Mouse (Mus musculus) myocyte (in vitro differentiated cells): ENCODE results near the gene Jakmip3.

Source experiments
- MYOD1 ChIP-seq, 3 experiments: IDR thresholded peaks; one replicate each; pipeline ENCODE4 v1.6.1; 2011; ENCODE audit warnings: control low read depth in 2 of 3, low read depth in 2 of 3, mild to moderate bottlenecking in 2 of 3, moderate library complexity in 1 of 3; ENCODE audit not compliant: insufficient read length in 2 of 3, control insufficient read depth in 1 of 3
- MYOG ChIP-seq, 3 experiments: IDR thresholded peaks; one replicate each; pipeline ENCODE4 v1.6.1; 2011; ENCODE audit warnings: control low read depth in 2 of 3, low read depth in 2 of 3, mild to moderate bottlenecking in 2 of 3; ENCODE audit not compliant: insufficient read length in 2 of 3, control insufficient read depth in 1 of 3, insufficient read depth in 1 of 3
- POLR2A ChIP-seq: IDR thresholded peaks from one replicate; pipeline ENCODE4 v1.6.1; 2011; ENCODE audit warnings: low read depth, mild to moderate bottlenecking, control low read depth, moderate library complexity; ENCODE audit not compliant: insufficient read length
- SRF ChIP-seq: IDR thresholded peaks from one replicate; pipeline ENCODE4 v1.6.1; 2011; ENCODE audit warnings: low read depth; ENCODE audit not compliant: control insufficient read depth, insufficient read length
- USF1 ChIP-seq: IDR thresholded peaks from one replicate; pipeline ENCODE4 v1.6.1; 2011; ENCODE audit warnings: low read depth, mild to moderate bottlenecking, control low read depth, moderate library complexity

- TF ChIP-seq SRF (no peak), POLR2A (no peak), USF1 (no peak), MYOG (IDR thresholded peaks at IDR 0.05; ENCODE audit: control insufficient read depth in 1 of 3, insufficient read depth in 1 of 3, insufficient read length in 2 of 3, low read depth in 2 of 3) (no peak), MYOD1 (IDR thresholded peaks at IDR 0.05; ENCODE audit: control insufficient read depth in 1 of 3, insufficient read length in 2 of 3, low read depth in 2 of 3) (no peak)
Observed at GRCm38 (mm10) chr7:139020884-139021283, 80.4 kb downstream of the Jakmip3 start.
